Mouse (Mus musculus) C2C12 (cell line): Measurements from ENCODE around the gene Pla2g4c. TPM values are rescaled to one million over a fixed set of nuclear protein-coding genes. Genes with fewer than 3 reads are reported as not detected.

Experiments used
- H3K27me3 ChIP-seq: one replicate; pipeline ENCODE4 v1.6.1; 2011; ENCODE audit not compliant: control insufficient read depth, insufficient read depth, insufficient read length
- H3K36me3 ChIP-seq: one replicate; pipeline ENCODE4 v1.6.1; 2011; ENCODE audit not compliant: control insufficient read depth, insufficient read depth
- H3K4me3 ChIP-seq: one replicate; pipeline ENCODE4 v1.5.1; 2011; ENCODE audit warnings: mild to moderate bottlenecking, control low read depth; ENCODE audit not compliant: poor library complexity, insufficient read depth, severe bottlenecking
- H3K79me2 ChIP-seq: one replicate; pipeline ENCODE4 v1.6.1; 2011; ENCODE audit not compliant: control insufficient read depth, insufficient read depth
- H3K79me3 ChIP-seq: one replicate; pipeline ENCODE4 v1.6.1; 2011; ENCODE audit warnings: low read depth, control low read depth
- H3ac ChIP-seq: one replicate; pipeline ENCODE3; 2011; ENCODE audit warnings: low read depth; ENCODE audit not compliant: control insufficient read depth, insufficient read length
- CEBPB ChIP-seq: IDR thresholded peaks from one replicate; pipeline ENCODE4 v1.6.1; 2011; ENCODE audit warnings: low read depth, mild to moderate bottlenecking, control low read depth, moderate library complexity
- CTCF ChIP-seq: IDR thresholded peaks from one replicate; pipeline ENCODE4 v1.5.1; 2011; ENCODE audit not compliant: control insufficient read depth, insufficient read depth, insufficient read length
- FOSL1 ChIP-seq: IDR thresholded peaks from one replicate; pipeline ENCODE4 v1.8.0; 2011; ENCODE audit warnings: mild to moderate bottlenecking, low read length; ENCODE audit not compliant: poor library complexity, insufficient read depth, severe bottlenecking
- MAX ChIP-seq: IDR thresholded peaks from one replicate; pipeline ENCODE4 v1.6.1; 2011; ENCODE audit warnings: mild to moderate bottlenecking, control low read depth
- MYOD1 ChIP-seq: IDR thresholded peaks from one replicate; pipeline ENCODE4 v1.6.1; 2011; ENCODE audit warnings: low read depth; ENCODE audit not compliant: control insufficient read depth, insufficient read length
- MYOG ChIP-seq: IDR thresholded peaks from one replicate; pipeline ENCODE4 v1.6.1; 2011; ENCODE audit not compliant: control insufficient read depth, insufficient read length; ENCODE audit errors: extremely low read depth
- USF1 ChIP-seq: IDR thresholded peaks from one replicate; pipeline ENCODE4 v1.6.1; 2011; ENCODE audit warnings: low read depth, mild to moderate bottlenecking, control low read depth, moderate library complexity
- polyA plus RNA-seq: library from polyadenylated mRNA; unstranded; fragments of >200 nt; fragmentation: generic; extraction: Trizol; gene quantifications from one replicate; pipeline ENCODE4 v1.2.1, GENCODE M21; 2012; ENCODE audit warnings: missing spikeins

The Pla2g4c gene
- polyA plus RNA-seq, 1 experiment: 0.20 TPM

DNA sequence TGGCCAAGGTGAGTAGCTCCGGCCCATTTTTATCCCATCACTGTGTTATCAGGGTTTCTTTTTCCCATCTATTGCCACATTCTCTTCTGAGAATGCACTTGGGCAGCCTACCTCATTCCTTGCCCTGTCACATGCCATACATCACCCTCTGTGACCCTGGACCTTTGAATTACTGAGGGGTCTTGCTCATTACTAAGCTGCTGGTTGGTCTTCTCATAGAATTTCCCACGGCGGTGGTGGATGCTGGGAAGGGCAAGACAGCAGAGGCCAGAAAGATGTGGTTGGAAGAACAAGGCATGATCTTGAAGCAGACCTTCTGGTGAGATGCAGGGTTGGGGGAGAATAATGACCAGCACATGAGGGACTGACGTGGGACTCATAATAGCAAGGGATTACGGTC, 25.6 kb upstream of the Pla2g4c start:
- H3K4me3 ChIP-seq: no peak overlapping the region
- no peak overlapping the region for H3ac ChIP-seq
- no peaks in the 10 kb centered on the region for H3K79me3 ChIP-seq
- no peak for TF ChIP-seq FOSL1
- no peak for TF ChIP-seq CEBPB
- no peak for TF ChIP-seq MYOG
- no peak for TF ChIP-seq USF1
- no peak for TF ChIP-seq CTCF
- TF ChIP-seq MYOD1: no peak
- no peak for TF ChIP-seq MAX
- no peaks in the 10 kb centered on the region for H3K27me3 ChIP-seq
- no peaks in the 10 kb centered on the region for H3K79me2 ChIP-seq
- peaks cover 57% of the 10 kb centered on the region for H3K36me3 ChIP-seq

DNA sequence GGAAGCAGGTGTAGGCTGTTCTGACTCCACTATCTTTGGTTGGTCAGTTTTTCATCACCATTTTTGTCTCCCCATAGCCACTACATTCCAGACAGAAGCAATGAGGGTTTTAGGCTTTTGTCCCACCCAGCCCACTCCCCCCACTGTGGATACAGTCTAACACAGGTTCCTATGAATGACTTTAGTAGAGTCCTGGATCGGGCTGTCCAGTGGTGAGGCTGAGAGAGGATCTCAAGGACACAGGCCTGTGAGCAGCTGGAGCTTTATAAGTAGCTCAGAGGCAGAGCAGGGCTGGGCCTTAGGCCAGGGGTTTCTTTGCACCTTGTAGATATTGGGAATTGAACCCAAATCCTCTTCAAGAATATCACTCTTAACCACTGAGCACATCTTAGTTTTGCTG, 22.8 kb upstream of the Pla2g4c start:
- H3K27me3 ChIP-seq: no peaks in the 10 kb centered on the region
- H3K79me3 ChIP-seq: no peaks in the 10 kb centered on the region
- H3K4me3 ChIP-seq: no peak overlapping the region
- no peak overlapping the region for H3ac ChIP-seq
- TF ChIP-seq USF1 (no peak), MYOD1 (no peak), MAX (no peak), FOSL1 (no peak), CEBPB (no peak), CTCF (no peak), MYOG (no peak)
- H3K79me2 ChIP-seq: no peaks in the 10 kb centered on the region
- H3K36me3 ChIP-seq: peaks cover 51% of the 10 kb centered on the region

DNA sequence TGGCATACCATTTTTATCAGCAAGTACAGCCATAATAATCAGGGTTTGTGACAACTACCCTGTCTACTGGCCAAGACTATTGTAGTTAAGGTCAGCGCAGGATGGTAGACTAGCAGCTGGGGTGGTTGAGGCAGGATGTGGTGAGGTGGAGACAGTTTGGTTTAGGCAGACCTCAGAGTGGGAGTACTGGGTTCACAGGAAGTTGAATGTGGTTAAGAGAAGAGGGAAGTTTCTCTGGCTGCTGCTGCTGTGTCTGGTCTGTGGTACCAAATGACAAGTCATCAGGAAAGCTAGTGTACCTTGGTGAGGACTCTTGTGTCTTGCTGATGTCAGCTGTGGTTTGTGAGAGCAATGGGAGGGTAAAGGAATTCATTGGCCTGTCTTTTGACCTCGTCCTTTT, 21.7 kb upstream of the Pla2g4c start:
- peaks cover 51% of the 10 kb centered on the region for H3K36me3 ChIP-seq
- TF ChIP-seq FOSL1: no peak
- TF ChIP-seq MYOG: no peak
- no peak for TF ChIP-seq USF1
- TF ChIP-seq CTCF: no peak
- no peak for TF ChIP-seq MYOD1
- TF ChIP-seq CEBPB: no peak
- TF ChIP-seq MAX: no peak

DNA sequence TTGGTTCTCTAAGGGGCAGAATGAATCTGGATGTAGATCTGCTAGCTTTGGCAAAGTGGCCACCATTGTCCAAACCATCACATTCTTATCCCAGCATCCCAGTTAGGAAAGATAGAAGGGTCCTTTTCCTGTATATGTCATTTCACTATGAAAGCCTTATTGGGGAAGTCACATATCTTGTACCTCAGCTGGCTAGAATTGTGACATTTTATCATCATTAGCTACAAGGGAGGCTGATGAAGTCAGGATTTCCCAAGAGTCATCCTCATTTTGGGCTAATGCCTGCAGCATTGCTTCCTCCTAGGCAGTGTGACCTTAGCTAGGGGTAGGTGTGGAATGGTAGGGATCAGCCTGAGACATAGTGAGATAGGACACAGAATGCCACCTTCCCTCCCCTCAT, 21.1 kb upstream of the Pla2g4c start:
- Histone ChIP-seq H3K27me3 (no peaks in the 10 kb centered on the region), H3K79me3 (no peaks in the 10 kb centered on the region), H3K4me3 (no peak overlapping the region), H3ac (no peak overlapping the region), H3K36me3 (peaks cover 55% of the 10 kb centered on the region), H3K79me2 (no peaks in the 10 kb centered on the region)
- TF ChIP-seq USF1 (no peak), FOSL1 (no peak), MYOG (no peak), CEBPB (no peak), CTCF (no peak), MAX (no peak), MYOD1 (no peak)

More for the DNA sequence above, 21.7 kb upstream of the Pla2g4c start:
- no peaks in the 10 kb centered on the region for H3K79me3 ChIP-seq
- H3K79me2 ChIP-seq: no peaks in the 10 kb centered on the region
- no peak overlapping the region for H3K4me3 ChIP-seq
- no peak overlapping the region for H3ac ChIP-seq
- H3K27me3 ChIP-seq: no peaks in the 10 kb centered on the region

DNA sequence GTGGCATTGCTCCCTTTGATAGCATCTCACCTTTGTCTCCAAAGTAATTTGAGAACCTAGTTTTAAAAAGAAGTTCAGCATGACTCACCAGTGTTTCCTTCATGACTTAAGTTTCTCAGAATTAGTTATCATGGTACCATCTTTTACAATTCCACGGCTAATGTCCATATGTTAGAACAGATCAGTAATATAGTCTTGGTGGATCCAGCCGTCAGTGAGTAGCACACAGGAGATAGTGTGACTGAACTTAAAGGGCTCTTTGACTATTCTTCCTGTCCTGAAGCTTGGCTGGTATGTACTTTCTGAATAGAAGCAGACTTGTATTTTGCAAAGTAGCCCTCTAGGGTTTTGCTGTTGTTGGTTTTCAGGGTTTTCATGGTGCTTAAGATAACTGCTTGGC, 15.0 kb upstream of the Pla2g4c start:
- no peaks in the 10 kb centered on the region for H3K79me2 ChIP-seq
- no peak overlapping the region for H3K4me3 ChIP-seq
- no peak overlapping the region for H3ac ChIP-seq
- peaks cover 58% of the 10 kb centered on the region for H3K36me3 ChIP-seq
- TF ChIP-seq MAX: no peak
- no peak for TF ChIP-seq CEBPB
- no peak for TF ChIP-seq MYOG
- TF ChIP-seq CTCF: no peak
- no peak for TF ChIP-seq USF1
- no peak for TF ChIP-seq FOSL1
- no peak for TF ChIP-seq MYOD1
- H3K79me3 ChIP-seq: no peaks in the 10 kb centered on the region
- H3K27me3 ChIP-seq: no peaks in the 10 kb centered on the region

GRCm38 (mm10) chr7:13310493-13311199, 13.8 kb upstream of the Pla2g4c start:
- H3K36me3 ChIP-seq: peaks cover 48% of the 10 kb centered on the region
- H3K4me3 ChIP-seq: no peak overlapping the region
- no peak overlapping the region for H3ac ChIP-seq
- no peaks in the 10 kb centered on the region for H3K27me3 ChIP-seq
- H3K79me3 ChIP-seq: no peaks in the 10 kb centered on the region
- no peak for TF ChIP-seq USF1
- no peaks in the 10 kb centered on the region for H3K79me2 ChIP-seq
